Mouse (Mus musculus): ENCODE data around the gene Flg. TPM values are rescaled to one million over a fixed set of nuclear protein-coding genes. Genes with fewer than 3 reads are reported as not detected.

Flg gene
- total RNA-seq (2014; rRNA removed) (under 0.01 TPM in 1 of 2 replicates, not detected in the other), polyA plus RNA-seq (2015; fragmentation: Nextera tagmentation; extraction: Ambion mirVana) (not detected in 2 replicates)

DNA sequence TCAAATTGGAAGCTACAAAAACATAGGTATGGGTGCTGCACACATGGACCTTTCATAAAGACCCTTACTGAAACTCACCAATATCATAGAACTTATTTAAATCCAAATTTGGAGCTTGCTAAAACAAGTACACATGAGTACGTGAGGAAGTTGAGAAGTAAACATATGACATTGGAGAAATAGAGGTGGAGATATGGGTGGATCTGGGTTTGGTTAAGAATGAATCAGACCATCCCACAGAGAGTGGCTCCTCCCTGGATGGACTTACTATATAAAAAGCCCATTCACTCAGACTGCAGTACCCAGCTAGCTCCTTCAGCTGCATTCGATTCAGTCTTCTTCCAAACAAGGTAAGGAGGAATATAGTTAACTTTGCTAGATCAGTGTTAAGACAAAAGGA, at the start of gene Flg:
Flg (plus strand) TSS at position 301 of the 400 bp plus-strand sequence.
- Histone ChIP-seq H3K36me3 (ENCODE audit: insufficient read depth) (no peaks in the 10 kb centered on the region), H3K27ac (ENCODE audit: low read depth, low read length) (no peak within 1 kb of the TSS), H3K4me1 (ENCODE audit: insufficient read depth) (no peaks in the 10 kb centered on the region), H3K27me3 (ENCODE audit: insufficient read depth, low read length) (no peaks in the 10 kb centered on the region), H3K4me3 (ENCODE audit: low read depth, low read length) (no peak within 1 kb of the TSS), H3K9ac (no peak within 1 kb of the TSS), H3K4me2 (ENCODE audit: low read depth) (no peak within 1 kb of the TSS), H3K9me3 (ENCODE audit: low read length) (no peaks in the 10 kb centered on the region)
- no peak for DNase-seq
- 93% methylated on average over 2 of the region's 2 CpGs for WGBS
- no peak for ATAC-seq
- no peak for TF ChIP-seq CTCF (IDR thresholded peaks at IDR 0.05; ENCODE audit: low read depth)

DNA sequence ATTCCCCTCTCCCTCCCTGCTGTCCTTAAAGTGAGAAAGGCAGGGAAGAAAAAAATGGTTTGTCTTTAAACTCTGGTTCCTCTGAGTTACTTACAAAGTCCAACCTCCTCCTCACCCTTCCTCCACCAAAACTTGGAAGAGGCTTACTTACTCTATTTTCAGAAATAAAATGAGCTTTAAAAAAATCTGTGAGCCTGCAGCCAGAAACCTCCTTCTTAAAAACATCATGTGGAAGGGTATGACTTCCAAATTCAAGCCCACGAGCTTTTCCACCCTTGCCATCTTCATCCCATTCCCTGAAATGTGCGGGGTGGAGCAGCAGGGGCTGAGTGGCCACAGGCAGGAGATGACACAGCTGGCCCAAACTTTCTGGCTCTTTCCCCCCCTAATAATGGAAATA, 24.2 kb downstream of the Flg start:
- WGBS: 77% methylated on average over 2 of the region's 2 CpGs
- H3K36me3 ChIP-seq (ENCODE audit: insufficient read depth): no peaks in the 10 kb centered on the region
- no peaks in the 10 kb centered on the region for H3K4me1 ChIP-seq (ENCODE audit: insufficient read depth)
- no peak for ATAC-seq
- H3K27me3 ChIP-seq (ENCODE audit: insufficient read depth, low read length): no peaks in the 10 kb centered on the region
- no peak overlapping the region for H3K27ac ChIP-seq (ENCODE audit: low read depth, low read length)
- no peak overlapping the region for H3K4me3 ChIP-seq (ENCODE audit: low read depth, low read length)
- no peak overlapping the region for H3K9ac ChIP-seq
- H3K4me2 ChIP-seq (ENCODE audit: low read depth): no peak overlapping the region
- no peak for DNase-seq
- TF ChIP-seq CTCF (IDR thresholded peaks at IDR 0.05; ENCODE audit: low read depth): no peak
- no peaks in the 10 kb centered on the region for H3K9me3 ChIP-seq (ENCODE audit: low read length)

DNA sequence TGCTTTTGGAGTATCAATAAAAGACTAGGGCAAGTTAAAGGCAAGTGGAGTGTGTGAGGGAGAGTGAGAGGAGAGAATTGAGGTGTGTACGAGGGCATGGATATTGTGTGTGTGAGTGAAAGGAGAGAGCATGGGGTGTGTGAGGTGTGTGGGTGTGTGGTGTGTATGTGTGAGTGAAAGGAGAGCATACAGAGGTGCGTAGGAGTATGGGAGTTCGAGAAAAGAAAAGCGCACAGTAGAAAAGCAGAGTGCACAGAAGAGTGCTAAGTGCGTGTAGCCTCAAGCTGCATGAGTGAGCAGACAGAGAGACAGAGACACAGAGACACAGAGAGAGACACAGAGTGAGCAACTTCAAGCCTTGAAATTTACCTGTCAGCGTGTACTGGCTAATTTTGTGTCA, 26.5 kb downstream of the Flg start:
- Histone ChIP-seq H3K4me2 (ENCODE audit: low read depth) (no peak overlapping the region), H3K9ac (no peak overlapping the region), H3K27ac (ENCODE audit: low read depth, low read length) (no peak overlapping the region), H3K27me3 (ENCODE audit: insufficient read depth, low read length) (no peaks in the 10 kb centered on the region), H3K4me3 (ENCODE audit: low read depth, low read length) (no peak overlapping the region), H3K4me1 (ENCODE audit: insufficient read depth) (no peaks in the 10 kb centered on the region), H3K9me3 (ENCODE audit: low read length) (no peaks in the 10 kb centered on the region), H3K36me3 (ENCODE audit: insufficient read depth) (no peaks in the 10 kb centered on the region)
- no peak for TF ChIP-seq CTCF (IDR thresholded peaks at IDR 0.05; ENCODE audit: low read depth)
- WGBS: 87% methylated on average over 6 of the region's 6 CpGs
- no peak for DNase-seq
- ATAC-seq: no peak

DNA sequence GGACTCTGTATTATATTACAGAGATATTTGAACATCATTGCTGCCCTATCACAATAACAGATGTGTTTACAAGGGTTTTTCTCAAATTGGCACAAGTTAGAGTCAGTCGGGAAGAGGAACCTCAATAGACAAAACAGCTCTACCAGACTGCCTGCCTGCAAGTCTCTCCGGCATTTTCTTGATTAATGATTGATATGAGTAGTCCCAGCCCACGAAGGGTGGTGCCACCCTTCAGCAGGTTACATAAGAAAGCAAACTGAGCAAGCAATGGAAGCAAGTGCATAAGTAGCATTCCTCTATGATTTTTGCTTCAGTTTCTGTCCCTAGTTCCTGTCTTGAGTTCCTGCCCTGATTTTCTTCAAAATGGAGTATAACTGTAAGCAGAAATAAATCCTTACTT, 28.6 kb downstream of the Flg start:
- ATAC-seq: no peak
- Histone ChIP-seq H3K4me1 (ENCODE audit: insufficient read depth) (no peaks in the 10 kb centered on the region), H3K4me3 (ENCODE audit: low read depth, low read length) (no peak overlapping the region), H3K4me2 (ENCODE audit: low read depth) (no peak overlapping the region), H3K9me3 (ENCODE audit: low read length) (no peaks in the 10 kb centered on the region), H3K9ac (no peak overlapping the region), H3K27ac (ENCODE audit: low read depth, low read length) (no peak overlapping the region), H3K27me3 (ENCODE audit: insufficient read depth, low read length) (no peaks in the 10 kb centered on the region), H3K36me3 (ENCODE audit: insufficient read depth) (no peaks in the 10 kb centered on the region)
- DNase-seq: no peak
- WGBS: 79% methylated on average over 3 of the region's 3 CpGs
- no peak for TF ChIP-seq CTCF (IDR thresholded peaks at IDR 0.05; ENCODE audit: low read depth)

DNA sequence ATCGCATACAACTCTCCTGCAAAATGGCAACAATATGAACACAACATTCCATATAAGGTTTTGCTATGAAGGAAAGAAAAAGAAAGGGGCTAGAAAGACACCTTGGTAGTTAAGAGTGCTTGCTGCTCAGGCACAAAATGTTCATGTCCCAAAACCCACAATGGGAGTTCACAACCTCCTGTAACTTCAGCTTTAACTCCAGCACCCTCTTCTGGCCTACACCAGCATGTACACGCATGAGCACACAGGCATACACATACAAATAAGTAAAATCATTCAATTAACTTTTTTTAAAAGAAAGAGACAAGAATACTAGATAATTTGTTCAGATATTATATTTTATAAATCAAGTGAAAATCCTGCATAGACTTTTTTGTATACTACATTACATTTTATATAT, 32.8 kb downstream of the Flg start:
- Histone ChIP-seq H3K4me3 (ENCODE audit: low read depth, low read length) (no peak overlapping the region), H3K27ac (ENCODE audit: low read depth, low read length) (no peak overlapping the region), H3K4me1 (ENCODE audit: insufficient read depth) (no peaks in the 10 kb centered on the region), H3K4me2 (ENCODE audit: low read depth) (no peak overlapping the region), H3K9me3 (ENCODE audit: low read length) (no peaks in the 10 kb centered on the region), H3K9ac (no peak overlapping the region), H3K36me3 (ENCODE audit: insufficient read depth) (no peaks in the 10 kb centered on the region), H3K27me3 (ENCODE audit: insufficient read depth, low read length) (no peaks in the 10 kb centered on the region)
- DNase-seq (no peak), ATAC-seq (no peak)
- 76% methylated on average over 2 of the region's 2 CpGs for WGBS
- 0 out of 2 replicates have a peak, but pooled peaks have one; percentile 11 for TF ChIP-seq CTCF (IDR thresholded peaks at IDR 0.05; ENCODE audit: low read depth)

DNA sequence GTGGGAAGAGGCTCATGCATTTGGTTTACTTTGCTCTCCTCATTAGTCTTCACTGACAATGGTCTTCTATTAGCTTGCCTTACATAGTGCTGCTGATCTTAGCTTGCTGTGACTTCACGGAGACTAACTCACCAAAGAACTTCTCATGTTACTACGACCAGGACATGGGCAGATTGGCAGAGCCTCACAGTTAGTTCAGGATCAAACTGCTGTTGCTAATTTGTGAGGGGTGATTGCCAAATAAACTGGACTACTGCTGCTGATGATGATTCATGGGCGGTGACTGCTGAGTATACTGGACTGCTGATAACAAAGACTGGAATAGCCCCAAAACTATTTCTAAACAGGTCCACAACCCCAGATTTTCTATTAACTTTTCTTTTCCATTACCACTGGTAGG, 38.0 kb downstream of the Flg start:
- H3K27me3 ChIP-seq (ENCODE audit: insufficient read depth, low read length): no peaks in the 10 kb centered on the region
- no peak overlapping the region for H3K9ac ChIP-seq
- no peaks in the 10 kb centered on the region for H3K9me3 ChIP-seq (ENCODE audit: low read length)
- ATAC-seq (no peak), DNase-seq (no peak)
- H3K36me3 ChIP-seq (ENCODE audit: insufficient read depth): no peaks in the 10 kb centered on the region
- WGBS: 69% methylated on average over 3 of the region's 3 CpGs
- no peak overlapping the region for H3K4me2 ChIP-seq (ENCODE audit: low read depth)
- no peak overlapping the region for H3K4me3 ChIP-seq (ENCODE audit: low read depth, low read length)
- TF ChIP-seq CTCF (IDR thresholded peaks at IDR 0.05; ENCODE audit: low read depth): no peak
- no peak overlapping the region for H3K27ac ChIP-seq (ENCODE audit: low read depth, low read length)
- no peaks in the 10 kb centered on the region for H3K4me1 ChIP-seq (ENCODE audit: insufficient read depth)

DNA sequence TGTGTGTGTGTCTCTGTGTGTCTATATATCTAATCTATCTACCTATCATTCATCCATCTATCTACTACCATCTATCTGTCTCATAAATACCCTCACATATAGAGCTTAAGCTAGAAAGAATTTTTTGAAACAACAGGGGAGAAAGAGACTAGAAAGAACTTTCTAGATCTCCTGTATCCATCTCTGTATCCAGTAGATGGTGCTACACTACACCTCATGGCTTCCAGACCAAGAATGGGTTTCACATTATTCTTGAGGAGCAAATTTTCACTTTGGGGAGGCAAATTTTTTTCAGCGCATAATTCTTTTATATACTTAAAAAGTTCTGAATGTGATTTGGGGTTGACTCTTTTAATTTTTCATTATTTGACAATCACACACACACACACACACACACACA, 41.1 kb downstream of the Flg start:
- 95% methylated on average over 1 of the region's 1 CpGs for WGBS
- H3K9me3 ChIP-seq (ENCODE audit: low read length): no peaks in the 10 kb centered on the region
- TF ChIP-seq CTCF (IDR thresholded peaks at IDR 0.05; ENCODE audit: low read depth): peak; percentile 39
- H3K36me3 ChIP-seq (ENCODE audit: insufficient read depth): no peaks in the 10 kb centered on the region
- H3K27me3 ChIP-seq (ENCODE audit: insufficient read depth, low read length): no peaks in the 10 kb centered on the region
- no peak for DNase-seq
- no peaks in the 10 kb centered on the region for H3K4me1 ChIP-seq (ENCODE audit: insufficient read depth)
- H3K27ac ChIP-seq (ENCODE audit: low read depth, low read length): no peak overlapping the region
- no peak overlapping the region for H3K4me3 ChIP-seq (ENCODE audit: low read depth, low read length)
- no peak for ATAC-seq
- H3K4me2 ChIP-seq (ENCODE audit: low read depth): no peak overlapping the region
- H3K9ac ChIP-seq: no peak overlapping the region

DNA sequence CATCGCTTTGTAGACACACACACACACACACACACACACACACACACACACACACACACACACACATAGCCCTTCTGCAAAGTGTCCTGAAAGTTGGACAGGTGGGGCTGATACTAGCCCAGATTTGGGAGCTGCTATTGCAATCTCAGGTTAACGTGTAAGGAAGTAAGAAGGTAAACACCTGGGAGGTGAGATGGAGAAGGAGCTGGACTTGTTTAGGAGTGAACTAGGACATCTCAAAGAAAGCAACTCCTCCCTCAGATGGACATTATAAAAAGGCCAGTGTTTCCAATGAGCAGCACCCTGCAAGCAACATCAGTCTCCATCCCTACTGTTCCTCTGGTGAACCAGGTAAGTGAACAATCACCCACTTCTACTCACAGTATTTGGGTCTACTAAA, 46.1 kb downstream of the Flg start, which contains the start of gene Hrnr:
Hrnr (plus strand) TSS at position 301 of the 400 bp plus-strand sequence.
- Histone ChIP-seq H3K9me3 (ENCODE audit: low read length) (no peaks in the 10 kb centered on the region), H3K27me3 (ENCODE audit: insufficient read depth, low read length) (no peaks in the 10 kb centered on the region)

More for the DNA sequence above, 46.1 kb downstream of the Flg start, which contains the start of gene Hrnr:
- TF ChIP-seq CTCF (IDR thresholded peaks at IDR 0.05; ENCODE audit: low read depth): no peak
- Histone ChIP-seq H3K27ac (ENCODE audit: low read depth, low read length) (no peak within 1 kb of the TSS), H3K4me1 (ENCODE audit: insufficient read depth) (no peaks in the 10 kb centered on the region), H3K9ac (no peak within 1 kb of the TSS), H3K4me3 (ENCODE audit: low read depth, low read length) (no peak within 1 kb of the TSS), H3K4me2 (ENCODE audit: low read depth) (no peak within 1 kb of the TSS), H3K36me3 (ENCODE audit: insufficient read depth) (no peaks in the 10 kb centered on the region)
- 87% methylated on average over 2 of the region's 2 CpGs for WGBS
- ATAC-seq (no peak), DNase-seq (no peak)
